Mouse (Mus musculus) megakaryocyte-erythroid progenitor cell, adult 5-6 weeks (primary cell): ENCODE data around the gene Sfxn4. TPM values are rescaled to one million over a fixed set of nuclear protein-coding genes. Genes with fewer than 3 reads are reported as not detected.
A peak's percentile ranks its signal among the peaks of the same experiment; 100 is the strongest.
"Not testable (repeated sequence)": the region's sequence is repeated elsewhere in the genome, so short reads cannot be mapped to it uniquely, and the experiment has no call there.

Source experiments
- ATAC-seq: replicated peaks from 2 replicates; pipeline ENCODE4 v1.8.0; 2016; ENCODE audit warnings: mild to moderate bottlenecking, inconsistent platforms; ENCODE audit not compliant: severe bottlenecking, poor library complexity, low FRiP score, low TSS enrichment
- total RNA-seq, 2 experiments: library from RNA; stranded (forward) in 1 of 2; stranded (reverse) in 1 of 2; fragments of 200-1000, 215-1000 nt in 1 of 2; fragments of >200 nt in 1 of 2; fragmentation: Nextera tagmentation in 1 of 2; gene quantifications; 2 replicates each; pipeline ENCODE4 v1.2.3; 2014 to 2017

Gene Sfxn4
- total RNA-seq, 2 experiments from 2014 or later: 2.4 to 4.2 TPM

DNA sequence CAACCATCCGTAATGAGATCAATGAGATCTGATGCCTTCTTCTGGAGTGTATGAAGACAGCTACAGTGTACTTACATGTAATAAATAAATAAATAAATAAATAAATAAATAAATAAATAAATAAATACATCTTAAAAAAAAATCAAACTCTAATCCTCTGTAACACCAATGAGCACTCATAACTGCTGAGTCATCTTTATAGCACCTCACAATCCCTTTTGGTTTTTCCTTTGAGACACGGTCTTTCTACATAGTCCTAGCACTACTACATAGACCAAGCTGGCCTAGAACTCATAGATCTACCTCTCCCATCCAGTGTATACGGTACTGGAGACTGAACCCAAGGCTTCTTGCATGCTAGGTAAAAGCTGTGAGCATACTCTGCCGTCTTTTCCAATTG, 4.9 kb upstream of the Sfxn4 start:
- ATAC-seq: not testable (repeated sequence)

DNA sequence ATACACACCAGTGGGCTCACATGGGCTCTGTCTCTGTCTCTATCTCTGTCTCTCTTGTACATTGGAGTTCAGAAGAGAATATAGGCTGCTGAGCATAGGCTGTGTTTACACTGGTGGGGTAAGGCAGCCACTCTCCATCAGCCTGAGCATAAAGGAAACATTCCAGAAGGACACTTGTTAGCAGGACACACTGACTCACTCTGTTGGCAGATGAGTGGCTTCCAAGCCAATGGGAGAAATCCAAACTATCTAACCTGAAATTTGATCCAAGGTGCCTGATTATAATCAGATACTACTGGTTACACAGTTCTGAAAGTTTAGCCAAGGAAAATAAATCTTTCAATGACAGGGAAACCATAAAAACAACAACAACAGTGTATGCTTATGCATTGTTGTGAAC, 15.5 kb downstream of the Sfxn4 start:
- no peak for ATAC-seq

DNA sequence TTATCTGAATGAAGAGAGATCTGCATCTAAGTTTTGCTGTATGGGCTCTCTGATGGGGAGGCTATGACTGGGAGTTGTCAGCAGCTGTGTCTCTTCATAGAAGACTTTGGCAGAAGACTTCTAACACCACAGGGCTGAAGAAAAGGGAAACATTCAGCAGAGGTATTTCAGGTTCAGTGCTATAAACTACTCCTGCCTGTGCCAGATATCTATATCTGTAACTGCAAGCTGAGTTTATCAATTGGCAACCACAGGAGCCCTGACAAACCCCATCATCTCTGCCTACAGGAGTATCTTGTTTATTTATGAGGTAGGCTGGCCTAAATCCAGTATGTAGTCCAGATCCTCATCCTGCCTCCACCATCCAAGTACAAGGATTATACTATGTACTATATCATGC, 18.0 kb downstream of the Sfxn4 start:
- peak; percentile 94 for ATAC-seq

DNA sequence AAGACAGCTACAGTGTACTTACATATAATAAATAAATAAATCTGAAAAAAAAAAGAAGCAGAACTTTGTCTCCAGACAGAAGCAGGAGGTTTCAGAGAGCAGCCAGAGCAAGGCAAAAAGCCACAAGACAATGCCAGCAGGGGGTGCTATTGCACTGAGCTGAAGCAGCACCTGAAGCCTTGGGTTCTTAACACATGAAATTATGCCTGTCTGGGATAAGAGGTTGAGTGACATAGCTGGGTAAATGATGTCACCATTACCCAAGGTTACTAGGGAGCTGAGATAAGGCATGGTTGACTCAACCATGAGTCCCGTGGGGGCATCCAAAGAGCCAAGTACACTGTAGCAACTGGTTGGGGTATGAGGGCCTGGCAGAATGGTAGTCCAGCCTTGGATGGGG, 23.5 kb downstream of the Sfxn4 start:
- ATAC-seq: peak; percentile 91

DNA sequence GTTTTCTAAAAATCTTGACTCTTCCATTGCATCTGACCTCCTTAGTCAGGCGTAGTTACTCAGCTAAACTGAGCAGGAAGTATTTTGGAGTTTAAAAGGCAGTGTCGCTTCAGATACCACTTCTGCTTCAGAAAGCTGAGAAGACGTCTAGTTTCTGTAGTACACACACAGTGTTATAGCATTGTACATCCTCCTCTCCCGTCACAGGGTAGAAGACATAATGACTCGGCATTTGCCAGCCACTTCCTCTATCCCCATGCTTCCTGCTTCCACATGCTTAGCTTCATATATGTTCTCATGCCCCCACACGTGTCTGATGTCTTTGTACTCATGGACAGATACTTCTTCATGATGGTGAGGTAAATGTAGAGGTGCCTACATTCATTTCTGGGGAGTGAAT, 42.6 kb downstream of the Sfxn4 start:
- ATAC-seq: no peak

DNA sequence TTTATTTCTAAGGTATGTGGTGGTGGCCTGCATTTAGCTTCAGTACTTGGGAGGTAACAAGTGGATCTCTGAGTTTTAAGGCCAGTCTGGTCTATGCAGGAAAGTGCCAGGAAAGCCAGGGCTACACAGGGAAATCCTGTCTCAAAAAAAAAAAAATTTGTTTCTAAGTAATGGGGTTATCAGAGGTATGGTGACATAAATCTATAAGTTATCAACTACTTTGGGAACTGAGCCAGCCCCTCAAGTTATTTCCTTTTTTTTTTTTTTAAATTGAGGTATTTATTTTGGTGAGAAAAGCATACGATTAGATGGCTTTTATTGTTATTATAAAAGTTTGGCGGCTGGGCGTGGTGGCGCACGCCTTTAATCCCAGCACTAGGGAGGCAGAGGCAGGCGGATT, 48.1 kb downstream of the Sfxn4 start:
- no peak for ATAC-seq

DNA sequence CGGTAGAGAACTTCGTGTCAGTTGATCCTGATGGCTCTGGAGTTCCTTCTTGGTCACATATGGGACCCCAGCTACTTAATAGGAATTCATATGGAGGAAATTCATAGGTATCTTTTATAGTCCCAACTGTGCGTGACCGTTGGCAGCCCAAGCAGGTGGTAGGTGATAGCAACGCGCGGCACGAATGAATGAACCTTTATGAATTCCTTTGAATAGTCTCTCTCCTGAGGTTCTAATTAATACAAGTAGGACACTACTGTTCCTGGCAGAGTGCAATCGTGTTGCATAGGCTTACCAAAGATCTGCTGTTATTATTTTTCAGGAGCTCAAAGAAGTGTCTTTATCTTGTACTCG, 49.3 kb downstream of the Sfxn4 start:
- ATAC-seq: peak; percentile 31

DNA sequence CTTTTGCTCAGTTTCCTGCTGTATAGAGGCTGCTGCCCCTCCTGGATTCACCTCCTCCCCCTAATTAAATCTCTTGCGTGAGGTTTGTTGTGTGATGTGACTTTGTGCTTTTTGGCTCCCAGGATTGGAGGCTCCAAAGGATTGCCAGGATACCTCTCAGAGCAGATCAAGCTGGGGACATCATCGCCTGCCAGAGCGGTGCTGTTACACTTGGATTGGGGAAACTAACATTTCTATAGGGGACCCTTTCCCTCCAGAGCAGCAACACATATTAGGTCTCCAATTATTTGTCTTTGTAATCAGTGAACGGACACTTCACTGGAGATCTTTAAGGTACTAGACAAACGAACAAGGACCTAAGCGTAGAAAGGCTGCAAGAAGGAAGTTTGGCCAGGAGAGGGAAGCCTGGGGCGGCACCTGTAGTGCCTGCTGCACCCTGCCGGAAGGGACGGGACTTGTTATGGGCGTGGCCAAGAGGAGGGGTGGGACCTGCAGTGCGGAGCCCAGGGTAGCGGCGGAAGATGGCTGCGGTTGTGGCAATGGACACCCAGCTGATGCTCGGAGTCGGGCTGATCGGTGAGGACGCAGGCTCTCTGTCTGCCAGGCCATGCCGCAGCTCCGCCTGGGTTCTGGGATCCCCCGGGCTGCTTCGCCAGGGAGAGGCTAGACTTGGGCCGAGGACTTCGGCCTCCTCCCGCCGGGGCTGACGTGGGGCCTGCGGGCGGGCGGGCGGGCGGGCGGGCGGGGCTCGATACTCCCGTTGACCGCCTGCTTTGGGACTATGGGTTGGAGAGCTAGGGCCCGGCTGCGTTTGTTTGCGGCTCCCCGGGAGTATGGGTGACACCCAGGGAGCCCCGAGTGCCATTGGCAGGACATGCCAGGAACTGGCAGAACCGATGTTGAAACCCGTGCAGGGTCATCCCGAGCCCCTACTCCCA, 49.9 kb downstream of the Sfxn4 start, which contains the start of gene Fam45a:
TSS of gene Fam45a (plus strand) at position 488 of the 938 bp plus-strand sequence.
- ATAC-seq: peak; percentile 100

DNA sequence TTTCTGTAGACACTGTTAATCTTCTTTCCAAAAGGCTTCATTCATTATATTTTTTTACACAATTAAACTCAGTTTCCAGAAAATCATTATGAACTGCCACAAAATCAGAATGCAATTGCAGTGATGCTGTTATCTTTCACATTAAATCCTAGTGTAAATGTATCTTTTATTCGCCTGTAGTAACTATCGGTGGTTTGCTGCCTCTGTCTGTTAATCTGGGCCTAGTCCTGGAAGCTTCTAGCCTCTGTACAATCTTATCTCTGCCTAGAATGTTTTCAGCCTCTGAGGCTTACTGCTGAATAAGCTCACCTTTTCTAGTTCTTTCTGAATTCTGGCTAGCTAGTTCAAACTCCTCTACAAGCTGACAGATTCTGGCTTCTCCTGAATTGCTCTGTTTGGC, 51.4 kb downstream of the Sfxn4 start:
- no peak for ATAC-seq

DNA sequence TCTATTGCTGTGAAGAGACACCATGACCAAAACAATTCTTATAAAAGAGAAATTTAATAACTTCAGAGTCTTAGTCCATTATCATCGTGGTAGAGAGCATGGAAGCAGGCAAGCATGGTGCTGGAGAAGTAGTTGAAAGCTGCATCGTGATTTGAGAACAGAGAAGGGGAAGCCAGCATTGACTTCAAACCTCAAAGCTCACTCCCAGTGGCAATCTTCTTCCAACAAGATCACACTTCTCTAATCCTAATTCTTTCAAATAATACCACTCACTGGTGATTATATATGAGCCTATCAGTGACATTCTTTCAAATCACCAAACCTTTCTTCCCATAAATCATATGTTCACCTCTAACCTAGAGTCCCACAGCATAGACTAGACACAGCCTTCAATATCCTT, 56.4 kb downstream of the Sfxn4 start:
- no peak for ATAC-seq

DNA sequence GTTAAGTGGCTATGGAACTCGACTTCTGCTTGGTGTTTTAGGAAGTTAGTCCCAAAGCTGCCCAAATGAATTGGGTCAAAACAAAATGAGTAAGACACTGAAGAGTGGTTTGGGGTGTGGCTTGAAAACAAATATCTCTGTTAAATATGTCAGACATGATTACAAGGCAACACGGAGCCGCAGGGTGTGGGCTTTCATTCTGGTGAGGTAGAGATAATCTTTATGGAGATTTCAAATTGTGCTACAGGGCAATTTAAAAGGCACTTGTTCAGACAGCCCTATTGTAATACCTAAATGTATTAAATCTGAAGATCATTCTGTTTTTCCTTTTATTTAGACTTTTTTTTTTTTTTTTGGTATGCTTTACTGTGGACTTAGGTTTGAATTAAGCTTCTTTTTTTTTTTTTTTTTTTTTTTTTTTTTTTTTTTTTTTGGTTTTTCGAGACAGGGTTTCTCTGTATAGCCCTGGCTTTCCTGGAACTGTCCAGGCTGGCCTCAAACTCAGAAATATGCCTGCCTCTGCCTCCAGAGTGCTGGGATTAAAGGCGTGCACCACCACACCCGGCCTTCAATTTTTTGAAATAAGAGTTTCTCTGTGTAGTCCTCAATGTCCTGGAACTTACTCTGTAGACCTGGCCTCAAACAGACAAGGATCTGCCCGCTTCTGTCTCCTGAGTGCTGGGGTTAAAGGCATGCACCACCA, 61.3 kb downstream of the Sfxn4 start:
- peak; percentile 98 for ATAC-seq

DNA sequence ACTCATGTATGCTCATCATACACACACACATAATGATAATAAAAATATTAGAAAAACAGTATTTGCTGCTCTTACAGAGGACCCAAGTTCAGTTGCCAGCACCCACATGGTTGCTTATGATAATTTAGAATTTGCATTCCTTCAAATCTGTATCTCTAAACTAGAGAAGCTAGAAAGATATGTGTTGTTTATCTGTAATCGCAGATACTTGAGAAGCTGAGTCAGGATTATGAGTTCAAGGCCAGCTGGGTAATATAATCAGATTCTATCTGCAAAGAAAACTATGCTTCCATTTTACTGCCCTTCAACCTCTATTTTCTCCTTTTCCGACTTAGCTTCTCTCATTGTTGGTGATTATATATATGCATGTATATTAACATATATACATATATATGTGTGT, 63.9 kb downstream of the Sfxn4 start:
- ATAC-seq: no peak

DNA sequence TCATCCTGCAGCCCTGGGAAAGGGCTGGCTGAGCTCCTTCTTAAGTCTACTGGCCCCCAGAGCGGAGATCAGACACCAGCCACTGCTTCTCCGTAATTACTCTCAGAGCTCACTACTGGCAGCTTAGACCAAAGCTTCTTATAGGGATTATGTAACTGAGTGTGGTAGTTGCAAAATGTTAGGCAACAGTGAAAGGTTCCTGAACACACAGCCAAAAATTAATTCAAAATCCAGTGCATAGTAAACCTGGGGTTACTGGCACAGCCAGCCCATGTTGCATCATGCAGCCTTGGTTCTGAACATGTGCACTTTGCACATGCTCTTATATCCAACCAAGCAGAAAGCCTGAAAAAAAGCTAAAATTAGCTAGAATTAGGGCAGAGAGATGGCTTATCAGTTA, 66.0 kb downstream of the Sfxn4 start:
- ATAC-seq: no peak

DNA sequence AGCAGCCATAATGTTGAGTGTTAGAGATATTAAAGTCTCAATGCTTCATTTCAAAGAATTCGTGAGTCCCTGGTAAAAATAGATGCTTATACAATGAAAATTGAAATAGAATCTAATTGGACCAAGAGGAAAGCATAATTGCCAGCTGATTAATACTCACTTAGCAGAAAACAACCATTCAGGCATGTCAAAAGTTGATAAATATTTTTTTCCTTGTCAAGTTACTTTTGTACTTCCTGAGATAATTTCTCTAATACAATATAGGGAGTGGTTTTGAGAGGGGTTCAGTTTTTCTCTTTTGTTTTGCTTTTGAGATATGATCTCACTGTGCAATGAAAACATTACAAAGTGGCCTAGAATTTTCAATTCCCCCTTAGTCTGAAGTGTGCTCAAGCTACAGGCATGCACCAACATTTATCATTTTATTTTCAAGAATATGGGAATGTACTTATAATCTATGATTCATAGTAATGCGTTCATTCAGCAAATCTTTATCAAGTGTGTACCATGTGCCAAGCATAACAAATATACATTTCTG, 68.0 kb downstream of the Sfxn4 start:
- no peak for ATAC-seq

DNA sequence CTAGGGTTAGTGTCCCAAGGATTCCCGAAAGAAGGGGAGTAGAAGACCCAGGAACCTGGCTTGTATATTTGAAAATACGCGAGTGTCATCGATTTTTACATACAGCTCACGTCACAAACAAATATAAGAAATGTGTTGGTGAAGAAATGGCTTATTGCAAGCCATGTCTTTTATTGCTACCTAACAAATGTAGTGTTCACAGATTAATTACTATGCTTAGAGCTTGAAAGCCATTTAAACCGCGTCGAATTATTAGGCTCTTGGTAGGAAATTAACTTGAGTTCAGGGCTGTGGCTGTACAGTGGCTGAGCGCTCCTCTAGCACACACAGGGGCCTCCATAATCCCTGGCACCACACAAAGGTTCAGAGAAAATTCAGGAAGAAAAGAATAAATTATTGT, 70.1 kb downstream of the Sfxn4 start:
- ATAC-seq: no peak

DNA sequence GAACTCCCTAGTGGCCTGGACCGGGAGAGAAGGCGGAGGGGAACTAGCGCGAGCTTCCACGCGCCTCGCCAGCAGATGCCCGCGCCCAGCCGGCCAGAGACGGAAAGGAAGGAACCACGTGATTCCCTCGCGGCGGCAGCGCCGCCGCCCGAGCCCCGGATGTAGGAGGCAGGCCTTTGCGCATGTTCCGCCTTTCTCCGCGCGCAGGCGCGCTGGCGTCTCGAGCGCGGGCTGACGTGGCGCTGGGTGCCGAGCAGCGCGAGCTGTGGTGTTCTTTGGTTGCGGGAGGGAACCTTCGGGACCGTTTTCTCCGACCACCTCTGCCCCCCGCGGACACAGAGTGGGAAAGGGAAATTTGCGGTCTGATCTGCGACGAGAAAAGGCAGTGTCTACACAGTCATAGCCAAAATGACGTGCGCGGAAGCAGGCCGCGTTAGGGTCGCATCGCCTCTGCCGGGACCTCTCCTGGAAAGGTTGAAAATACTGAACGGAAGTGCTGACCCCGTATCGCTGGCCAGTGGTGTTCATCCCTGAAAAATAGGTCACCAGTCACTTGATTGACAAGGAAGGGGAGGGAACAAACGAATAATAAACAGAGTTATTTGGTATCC, 70.6 kb downstream of the Sfxn4 start, which contains the start of gene Eif3a:
TSS of gene Eif3a (minus strand) at position 108 of the 611 bp plus-strand sequence.
- ATAC-seq: peak; percentile 79

DNA sequence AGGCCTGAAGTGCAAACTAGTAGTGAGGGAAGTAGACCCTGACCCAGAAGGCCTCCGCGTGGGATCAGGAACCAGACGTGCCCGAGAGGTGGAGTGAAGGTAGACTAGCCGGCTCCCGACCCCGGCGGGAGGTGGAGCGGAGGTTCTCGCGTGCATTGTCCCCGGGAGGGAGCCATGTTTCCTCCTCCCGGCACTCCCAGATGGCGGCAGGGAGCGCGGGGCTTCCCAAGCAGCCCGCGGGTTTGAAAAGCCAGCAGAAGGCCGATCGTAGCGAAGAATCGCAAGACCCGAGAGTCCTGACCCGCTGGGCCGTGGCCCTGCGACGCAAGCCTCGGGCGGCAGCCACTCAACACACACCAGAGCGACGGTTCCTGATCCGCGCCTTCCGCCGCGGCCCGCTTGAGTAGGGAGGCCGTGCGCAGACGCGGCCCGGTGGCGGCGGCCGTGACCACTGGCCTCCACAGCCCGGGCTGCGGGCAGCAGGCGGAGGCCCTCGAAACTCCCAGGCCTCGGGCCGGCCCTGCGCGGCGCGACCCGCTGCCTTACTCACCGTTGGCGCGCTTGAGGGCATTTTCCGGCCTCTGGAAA, 71.3 kb downstream of the Sfxn4 start:
- peak; percentile 49 for ATAC-seq

DNA sequence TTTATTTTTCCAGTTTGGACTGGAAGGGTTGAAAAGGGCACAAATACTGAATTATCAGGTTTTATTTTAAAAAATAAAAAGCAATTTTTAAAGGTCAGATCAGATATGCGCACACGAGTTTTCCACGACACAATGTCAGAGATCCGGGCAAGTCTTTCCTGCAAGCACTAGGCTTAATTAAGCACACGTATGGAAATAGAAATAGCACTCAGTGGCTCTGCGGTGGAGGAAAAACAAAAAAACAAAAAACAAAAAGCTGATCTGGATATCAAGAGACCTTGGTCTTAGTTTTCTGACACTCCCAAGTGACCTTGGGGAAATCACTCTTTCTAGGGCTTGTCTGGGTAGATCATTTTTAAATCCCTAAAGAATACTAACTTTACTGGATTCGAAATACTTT, 71.8 kb downstream of the Sfxn4 start:
- ATAC-seq: no peak

DNA sequence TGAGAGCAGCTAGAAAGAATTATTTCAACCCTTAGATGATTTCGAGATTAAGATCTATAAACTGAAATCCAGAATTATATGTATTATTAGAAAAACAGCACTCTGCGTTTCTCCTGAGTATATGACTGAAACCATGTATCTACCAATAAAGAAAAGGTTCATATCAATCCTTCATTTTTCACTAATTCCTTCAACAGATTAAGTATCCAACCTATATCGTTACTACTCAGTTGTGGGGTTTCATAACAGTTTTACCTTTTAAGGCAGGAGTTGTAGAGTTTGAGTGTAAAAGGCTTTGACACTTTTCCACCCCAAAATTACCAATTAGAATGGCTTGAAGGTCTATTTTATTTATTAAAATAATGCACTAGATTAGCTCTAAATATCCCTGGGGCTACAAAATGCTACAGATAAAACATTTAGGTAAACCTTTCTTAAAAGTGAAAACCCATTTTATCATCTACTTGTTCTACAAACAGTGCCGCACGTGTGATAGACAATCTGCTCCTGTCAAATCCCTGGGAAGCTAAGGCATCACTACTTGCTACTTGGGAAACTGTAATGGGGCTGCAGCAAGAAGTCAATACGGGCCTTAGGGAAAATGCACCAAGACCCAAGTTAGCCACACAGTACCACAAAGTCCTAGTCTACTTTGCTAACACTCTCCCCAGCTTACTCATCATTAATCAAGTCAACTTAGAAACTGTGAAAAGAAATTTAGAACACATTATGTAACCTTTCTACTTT, 72.9 kb downstream of the Sfxn4 start:
- no peak for ATAC-seq
